Mouse (Mus musculus): ENCODE measurements at regions not wholly inside any gene's neighbourhood (a gene's known extent, or its start where the extent isn't known, plus 50 kb on each side); places are given as distances from the start of the nearest gene placed in this dataset.

- Histone ChIP-seq H3K36me3 (replicated peaks; ENCODE audit: control insufficient read depth, insufficient read depth, low read depth, low read length) (no peaks in the 10 kb centered on the region), H3K4me1 (ENCODE audit: control insufficient read depth, insufficient read depth, low read length) (no peaks in the 10 kb centered on the region), H3K9ac (replicated peaks; ENCODE audit: low read length) (no peak overlapping the region), H3K4me3 (ENCODE audit: low read depth, low read length) (no peak overlapping the region), H3K27ac (replicated peaks; ENCODE audit: low read depth, low read length) (no peak overlapping the region), H3K27me3 (ENCODE audit: control insufficient read depth, insufficient read depth, low read length) (no peaks in the 10 kb centered on the region), H3K4me2 (ENCODE audit: low read depth, low read length) (no peak overlapping the region), H3K9me3 (replicated peaks; ENCODE audit: control insufficient read depth, low read length) (no peaks in the 10 kb centered on the region)
- ATAC-seq (replicated peaks; ENCODE audit: insufficient number of reproducible peaks, low FRiP score, low TSS enrichment, low read depth) (no peak), DNase-seq (ENCODE audit: low spot score) (no peak)
- 89% methylated on average over 1 of the region's 1 CpGs for WGBS
Observed at GRCm38 (mm10) chr4:105486376-105486775, 303.3 kb upstream of the Gm12728 start.

GRCm38 (mm10) chr4:105496176-105496575 lies 293.5 kb upstream of the Gm12728 start:
- no peak overlapping the region for H3K27ac ChIP-seq (replicated peaks; ENCODE audit: low read depth, low read length)
- no peak overlapping the region for H3K9ac ChIP-seq (replicated peaks; ENCODE audit: low read length)
- no peaks in the 10 kb centered on the region for H3K4me1 ChIP-seq (ENCODE audit: control insufficient read depth, insufficient read depth, low read length)
- no peaks in the 10 kb centered on the region for H3K9me3 ChIP-seq (replicated peaks; ENCODE audit: control insufficient read depth, low read length)
- H3K4me2 ChIP-seq (ENCODE audit: low read depth, low read length): no peak overlapping the region
- H3K27me3 ChIP-seq (ENCODE audit: control insufficient read depth, insufficient read depth, low read length): no peaks in the 10 kb centered on the region
- ATAC-seq (replicated peaks; ENCODE audit: insufficient number of reproducible peaks, low FRiP score, low TSS enrichment, low read depth) (no peak), DNase-seq (ENCODE audit: low spot score) (no peak)
- no peak overlapping the region for H3K4me3 ChIP-seq (ENCODE audit: low read depth, low read length)
- 93% methylated on average over 2 of the region's 2 CpGs for WGBS
- no peaks in the 10 kb centered on the region for H3K36me3 ChIP-seq (replicated peaks; ENCODE audit: control insufficient read depth, insufficient read depth, low read depth, low read length)

GRCm38 (mm10) chr4:105506190-105506589 lies 283.5 kb upstream of the Gm12728 start:
- H3K9me3 ChIP-seq (replicated peaks; ENCODE audit: control insufficient read depth, low read length): no peaks in the 10 kb centered on the region
- H3K4me2 ChIP-seq (ENCODE audit: low read depth, low read length): no peak overlapping the region
- ATAC-seq (replicated peaks; ENCODE audit: insufficient number of reproducible peaks, low FRiP score, low TSS enrichment, low read depth) (no peak), DNase-seq (ENCODE audit: low spot score) (no peak)
- H3K4me1 ChIP-seq (ENCODE audit: control insufficient read depth, insufficient read depth, low read length): no peaks in the 10 kb centered on the region
- H3K9ac ChIP-seq (replicated peaks; ENCODE audit: low read length): no peak overlapping the region
- H3K27me3 ChIP-seq (ENCODE audit: control insufficient read depth, insufficient read depth, low read length): no peaks in the 10 kb centered on the region
- WGBS: 69% methylated on average over 2 of the region's 2 CpGs
- no peak overlapping the region for H3K4me3 ChIP-seq (ENCODE audit: low read depth, low read length)
- no peak overlapping the region for H3K27ac ChIP-seq (replicated peaks; ENCODE audit: low read depth, low read length)
- H3K36me3 ChIP-seq (replicated peaks; ENCODE audit: control insufficient read depth, insufficient read depth, low read depth, low read length): no peaks in the 10 kb centered on the region

GRCm38 (mm10) chr4:105507221-105507620 lies 282.4 kb upstream of the Gm12728 start:
- ATAC-seq (replicated peaks; ENCODE audit: insufficient number of reproducible peaks, low FRiP score, low TSS enrichment, low read depth) (no peak), DNase-seq (ENCODE audit: low spot score) (no peak)
- Histone ChIP-seq H3K27me3 (ENCODE audit: control insufficient read depth, insufficient read depth, low read length) (no peaks in the 10 kb centered on the region), H3K27ac (replicated peaks; ENCODE audit: low read depth, low read length) (no peak overlapping the region), H3K4me1 (ENCODE audit: control insufficient read depth, insufficient read depth, low read length) (no peaks in the 10 kb centered on the region), H3K4me2 (ENCODE audit: low read depth, low read length) (no peak overlapping the region), H3K9ac (replicated peaks; ENCODE audit: low read length) (no peak overlapping the region), H3K36me3 (replicated peaks; ENCODE audit: control insufficient read depth, insufficient read depth, low read depth, low read length) (no peaks in the 10 kb centered on the region), H3K9me3 (replicated peaks; ENCODE audit: control insufficient read depth, low read length) (no peaks in the 10 kb centered on the region), H3K4me3 (ENCODE audit: low read depth, low read length) (no peak overlapping the region)
- 79% methylated on average over 7 of the region's 7 CpGs for WGBS

- WGBS: 86% methylated on average over 3 of the region's 3 CpGs
- H3K4me3 ChIP-seq (ENCODE audit: low read depth, low read length): no peak overlapping the region
- H3K4me2 ChIP-seq (ENCODE audit: low read depth, low read length): no peak overlapping the region
- no peaks in the 10 kb centered on the region for H3K9me3 ChIP-seq (replicated peaks; ENCODE audit: control insufficient read depth, low read length)
- H3K27ac ChIP-seq (replicated peaks; ENCODE audit: low read depth, low read length): no peak overlapping the region
- H3K36me3 ChIP-seq (replicated peaks; ENCODE audit: control insufficient read depth, insufficient read depth, low read depth, low read length): no peaks in the 10 kb centered on the region
- ATAC-seq (replicated peaks; ENCODE audit: insufficient number of reproducible peaks, low FRiP score, low TSS enrichment, low read depth): no peak
- H3K27me3 ChIP-seq (ENCODE audit: control insufficient read depth, insufficient read depth, low read length): no peaks in the 10 kb centered on the region
- no peak for DNase-seq (ENCODE audit: low spot score)
- H3K4me1 ChIP-seq (ENCODE audit: control insufficient read depth, insufficient read depth, low read length): no peaks in the 10 kb centered on the region
- no peak overlapping the region for H3K9ac ChIP-seq (replicated peaks; ENCODE audit: low read length)
Observed at GRCm38 (mm10) chr4:105509091-105509490, 280.6 kb upstream of the Gm12728 start.

GRCm38 (mm10) chr4:105510406-105510805 lies 279.3 kb upstream of the Gm12728 start:
- no peak for ATAC-seq (replicated peaks; ENCODE audit: insufficient number of reproducible peaks, low FRiP score, low TSS enrichment, low read depth)
- H3K9me3 ChIP-seq (replicated peaks; ENCODE audit: control insufficient read depth, low read length): no peaks in the 10 kb centered on the region
- WGBS: 88% methylated on average over 1 of the region's 1 CpGs

GRCm38 (mm10) chr4:105525135-105525534 lies 264.5 kb upstream of the Gm12728 start:
- H3K4me2 ChIP-seq (ENCODE audit: low read depth, low read length): no peak overlapping the region
- no peak overlapping the region for H3K27ac ChIP-seq (replicated peaks; ENCODE audit: low read depth, low read length)
- no peaks in the 10 kb centered on the region for H3K9me3 ChIP-seq (replicated peaks; ENCODE audit: control insufficient read depth, low read length)
- no peak overlapping the region for H3K4me3 ChIP-seq (ENCODE audit: low read depth, low read length)
- no peak for DNase-seq (ENCODE audit: low spot score)
- H3K4me1 ChIP-seq (ENCODE audit: control insufficient read depth, insufficient read depth, low read length): no peaks in the 10 kb centered on the region
- no peaks in the 10 kb centered on the region for H3K36me3 ChIP-seq (replicated peaks; ENCODE audit: control insufficient read depth, insufficient read depth, low read depth, low read length)
- WGBS: 79% methylated on average over 2 of the region's 2 CpGs
- H3K9ac ChIP-seq (replicated peaks; ENCODE audit: low read length): no peak overlapping the region
- no peak for ATAC-seq (replicated peaks; ENCODE audit: insufficient number of reproducible peaks, low FRiP score, low TSS enrichment, low read depth)
- no peaks in the 10 kb centered on the region for H3K27me3 ChIP-seq (ENCODE audit: control insufficient read depth, insufficient read depth, low read length)

More at GRCm38 (mm10) chr4:105510406-105510805, 279.3 kb upstream of the Gm12728 start:
- Histone ChIP-seq H3K27ac (replicated peaks; ENCODE audit: low read depth, low read length) (no peak overlapping the region), H3K4me3 (ENCODE audit: low read depth, low read length) (no peak overlapping the region), H3K4me1 (ENCODE audit: control insufficient read depth, insufficient read depth, low read length) (no peaks in the 10 kb centered on the region), H3K4me2 (ENCODE audit: low read depth, low read length) (no peak overlapping the region), H3K9ac (replicated peaks; ENCODE audit: low read length) (no peak overlapping the region), H3K36me3 (replicated peaks; ENCODE audit: control insufficient read depth, insufficient read depth, low read depth, low read length) (no peaks in the 10 kb centered on the region), H3K27me3 (ENCODE audit: control insufficient read depth, insufficient read depth, low read length) (no peaks in the 10 kb centered on the region)
- DNase-seq (ENCODE audit: low spot score): no peak

- no peaks in the 10 kb centered on the region for H3K27me3 ChIP-seq (ENCODE audit: control insufficient read depth, insufficient read depth, low read length)
- H3K27ac ChIP-seq (replicated peaks; ENCODE audit: low read depth, low read length): no peak overlapping the region
- no peak for DNase-seq (ENCODE audit: low spot score)
- H3K9ac ChIP-seq (replicated peaks; ENCODE audit: low read length): no peak overlapping the region
- WGBS: 88% methylated on average over 7 of the region's 7 CpGs
- no peak for ATAC-seq (replicated peaks; ENCODE audit: insufficient number of reproducible peaks, low FRiP score, low TSS enrichment, low read depth)
- H3K36me3 ChIP-seq (replicated peaks; ENCODE audit: control insufficient read depth, insufficient read depth, low read depth, low read length): no peaks in the 10 kb centered on the region
- no peaks in the 10 kb centered on the region for H3K9me3 ChIP-seq (replicated peaks; ENCODE audit: control insufficient read depth, low read length)
- H3K4me2 ChIP-seq (ENCODE audit: low read depth, low read length): no peak overlapping the region
- H3K4me3 ChIP-seq (ENCODE audit: low read depth, low read length): no peak overlapping the region
- no peaks in the 10 kb centered on the region for H3K4me1 ChIP-seq (ENCODE audit: control insufficient read depth, insufficient read depth, low read length)
Observed at GRCm38 (mm10) chr4:105526755-105527154, 262.9 kb upstream of the Gm12728 start.

All from embryonic facial prominence, embryonic 11.5 days (tissue).